Mouse (Mus musculus) kidney, embryonic 16.5 days (tissue): ENCODE data around the gene Plekha6. TPM values are rescaled to one million over a fixed set of nuclear protein-coding genes. Genes with fewer than 3 reads are reported as not detected.

Experiments used
- ATAC-seq: fragments of 200-750 bp; cut with Nextera tagmentation; 2 replicates; pipeline ENCODE4 v1.8.0; 2017; ENCODE audit warnings: moderate TSS enrichment; ENCODE audit not compliant: low FRiP score, low TSS enrichment
- H3K27ac ChIP-seq: fragments of 300-500 bp; sonication (generic); 2 replicates; pipeline ENCODE4 v1.5.1; 2014; ENCODE audit warnings: low read length
- H3K27me3 ChIP-seq: fragments of 300-500 bp; sonication (generic); 2 replicates; pipeline ENCODE4 v1.6.1; 2014; ENCODE audit warnings: low read length, control low read depth, mixed read lengths; ENCODE audit not compliant: insufficient read depth
- H3K36me3 ChIP-seq: fragments of 300-500 bp; sonication (generic); 2 replicates; pipeline ENCODE4 v1.6.1; 2014; ENCODE audit warnings: low read length, control low read depth, mixed read lengths; ENCODE audit not compliant: insufficient read depth
- H3K4me1 ChIP-seq: fragments of 300-500 bp; sonication (generic); 2 replicates; pipeline ENCODE4 v1.6.1; 2014; ENCODE audit warnings: low read length, control low read depth, mixed read lengths; ENCODE audit not compliant: insufficient read depth
- H3K4me2 ChIP-seq: fragments of 300-500 bp; sonication (generic); replicated peaks from 2 replicates; pipeline ENCODE4 v1.6.1; 2014; ENCODE audit warnings: low read depth, low read length
- H3K4me3 ChIP-seq: fragments of 300-500 bp; sonication (generic); 2 replicates; pipeline ENCODE4 v1.5.1; 2014; ENCODE audit warnings: mild to moderate bottlenecking, low read length
- H3K9ac ChIP-seq: fragments of 300-500 bp; sonication (generic); replicated peaks from 2 replicates; pipeline ENCODE4 v1.6.1; 2014; ENCODE audit warnings: low read length
- H3K9me3 ChIP-seq: fragments of 300-500 bp; sonication (generic); 2 replicates; pipeline ENCODE4 v1.6.1; 2016; ENCODE audit warnings: low read length, control low read depth
- WGBS: fragments of 180-500 bp; shearing (Covaris S2); extraction: QIAGEN DNeasy Blood & Tissue Kit; methylation state at CpG from one replicate; pipeline ENCODE4 v1.1.7; 2014; 5-methylcytosine and 5-hydroxymethylcytosine counted together
- polyA plus RNA-seq: library from polyadenylated mRNA; unstranded; fragments of >200 nt; fragmentation: Nextera tagmentation; extraction: Ambion mirVana; gene quantifications from 2 replicates; pipeline ENCODE4 v1.2.1, GENCODE M21; 2015

Gene Plekha6
- polyA plus RNA-seq, 1 experiment from 2014 or later = 9.7 TPM

- 35% methylated on average over 5 of the region's 5 CpGs for WGBS
- peaks cover 61% of the 10 kb centered on the region for H3K4me1 ChIP-seq
- H3K9me3 ChIP-seq = no peaks in the 10 kb centered on the region
- H3K4me3 ChIP-seq = no peak overlapping the region
- H3K4me2 ChIP-seq = no peak overlapping the region; the same call in 1 of the 2 replicates
- peak overlapping the region; percentile 77 for H3K27ac ChIP-seq
- no peak for ATAC-seq
- 0 out of 2 replicates have a peak overlapping the region, but pooled peaks have one; percentile 19 for H3K9ac ChIP-seq
- H3K36me3 ChIP-seq = no peaks in the 10 kb centered on the region
- no peaks in the 10 kb centered on the region for H3K27me3 ChIP-seq
Measured at GRCm38 (mm10) chr1:133255776-133256175, 91.8 kb downstream of the Plekha6 start.

- H3K27me3 ChIP-seq = no peaks in the 10 kb centered on the region
- no peaks in the 10 kb centered on the region for H3K9me3 ChIP-seq
- WGBS = 76% methylated on average over 8 of the region's 8 CpGs
- no peaks in the 10 kb centered on the region for H3K36me3 ChIP-seq
- H3K27ac ChIP-seq = peak overlapping the region; percentile 59; the same call in 1 of the 2 replicates
- ATAC-seq = no peak
- no peak overlapping the region for H3K9ac ChIP-seq
- no peak overlapping the region for H3K4me2 ChIP-seq
- H3K4me1 ChIP-seq = peaks cover 56% of the 10 kb centered on the region
- no peak overlapping the region for H3K4me3 ChIP-seq
Measured at GRCm38 (mm10) chr1:133256347-133256746, 92.3 kb downstream of the Plekha6 start.

GRCm38 (mm10) chr1:133258694-133259093 lies 94.7 kb downstream of the Plekha6 start:
- H3K4me3 ChIP-seq = no peak overlapping the region
- H3K4me2 ChIP-seq = no peak overlapping the region
- no peak for ATAC-seq
- no peaks in the 10 kb centered on the region for H3K27me3 ChIP-seq
- no peak overlapping the region for H3K27ac ChIP-seq
- H3K9ac ChIP-seq = no peak overlapping the region
- peaks cover 34% of the 10 kb centered on the region for H3K4me1 ChIP-seq
- H3K9me3 ChIP-seq = no peaks in the 10 kb centered on the region
- WGBS = 74% methylated on average over 6 of the region's 6 CpGs
- no peaks in the 10 kb centered on the region for H3K36me3 ChIP-seq

- Histone ChIP-seq H3K36me3 (no peaks in the 10 kb centered on the region), H3K4me3 (no peak overlapping the region), H3K4me2 (no peak overlapping the region), H3K9ac (no peak overlapping the region), H3K9me3 (no peaks in the 10 kb centered on the region), H3K27me3 (no peaks in the 10 kb centered on the region), H3K4me1 (peaks cover 17% of the 10 kb centered on the region; the same call in 1 of the 2 replicates), H3K27ac (no peak overlapping the region)
- ATAC-seq = no peak
- 87% methylated on average over 6 of the region's 6 CpGs for WGBS
Measured at GRCm38 (mm10) chr1:133262628-133263027, 98.6 kb downstream of the Plekha6 start.

GRCm38 (mm10) chr1:133263134-133263533 lies 99.1 kb downstream of the Plekha6 start:
- Histone ChIP-seq H3K4me2 (no peak overlapping the region), H3K27ac (no peak overlapping the region), H3K4me1 (peaks cover 14% of the 10 kb centered on the region; the same call in 1 of the 2 replicates), H3K27me3 (no peaks in the 10 kb centered on the region), H3K36me3 (no peaks in the 10 kb centered on the region), H3K4me3 (no peak overlapping the region), H3K9ac (no peak overlapping the region), H3K9me3 (no peaks in the 10 kb centered on the region)
- ATAC-seq = no peak
- WGBS = 91% methylated on average over 7 of the region's 7 CpGs

GRCm38 (mm10) chr1:133264367-133264766 lies 100.4 kb downstream of the Plekha6 start:
- Histone ChIP-seq H3K27ac (no peak overlapping the region), H3K36me3 (no peaks in the 10 kb centered on the region), H3K27me3 (no peaks in the 10 kb centered on the region), H3K4me2 (no peak overlapping the region), H3K9me3 (no peaks in the 10 kb centered on the region), H3K4me3 (no peak overlapping the region), H3K9ac (no peak overlapping the region), H3K4me1 (peaks cover 10% of the 10 kb centered on the region; the same call in 1 of the 2 replicates)
- no peak for ATAC-seq
- WGBS = 59% methylated on average over 12 of the region's 12 CpGs

DNA sequence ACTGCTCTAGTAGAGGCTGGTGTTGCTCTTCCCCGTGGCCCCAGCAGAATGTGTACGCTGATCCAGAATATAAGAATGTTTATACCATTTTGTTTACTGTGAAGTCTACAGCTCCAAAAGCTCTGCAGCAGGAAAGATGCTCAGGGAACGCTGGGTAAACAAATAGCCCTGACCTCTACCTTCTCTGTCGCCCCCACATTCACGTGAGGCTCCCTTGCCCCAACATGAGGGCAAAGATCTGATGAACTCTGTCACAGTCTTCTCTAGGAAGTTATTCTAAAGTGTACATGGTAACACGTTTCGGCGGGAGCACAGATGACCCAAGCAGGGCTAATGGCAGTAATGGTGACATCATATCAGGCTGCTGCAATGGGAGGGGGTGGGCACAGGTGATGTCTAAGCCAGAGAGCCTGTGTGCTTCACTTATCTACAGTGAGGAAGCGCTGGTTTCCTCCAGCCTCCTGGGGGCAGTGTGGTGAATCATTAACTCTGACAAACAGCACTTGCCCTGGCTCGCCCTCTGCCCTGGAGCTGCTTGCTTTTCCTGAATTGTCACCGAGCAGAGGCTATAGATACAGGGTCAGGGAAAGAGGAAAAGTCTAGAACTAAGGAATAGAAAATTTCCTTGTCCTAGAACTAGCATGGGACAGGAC lies 101.2 kb downstream of the Plekha6 start:
- peak; percentile 81 for ATAC-seq
- Histone ChIP-seq H3K9me3 (no peaks in the 10 kb centered on the region), H3K9ac (no peak overlapping the region), H3K4me2 (no peak overlapping the region), H3K4me1 (peaks cover 10% of the 10 kb centered on the region; the same call in 1 of the 2 replicates), H3K4me3 (no peak overlapping the region), H3K27me3 (no peaks in the 10 kb centered on the region), H3K27ac (no peak overlapping the region), H3K36me3 (no peaks in the 10 kb centered on the region)
- WGBS = 34% methylated on average over 11 of the region's 11 CpGs

DNA sequence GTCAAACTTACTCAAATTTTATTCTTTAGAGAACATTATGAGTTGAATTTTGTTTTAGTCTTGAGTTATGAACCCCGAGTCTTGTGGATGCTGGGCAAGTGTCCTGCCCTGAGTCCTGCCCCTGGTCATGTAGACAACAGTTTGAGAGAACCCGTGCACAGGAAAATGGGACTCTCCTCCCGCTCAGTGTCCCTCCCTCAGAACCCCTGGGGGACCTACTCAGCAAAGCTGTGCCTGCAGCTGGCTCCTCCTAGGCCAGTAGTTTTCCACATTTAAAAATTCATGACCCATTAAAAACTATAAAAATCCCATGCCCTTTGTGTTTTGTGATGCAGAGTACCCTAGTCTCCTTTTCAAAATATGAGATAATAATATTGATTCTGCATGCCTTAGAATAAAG lies 103.1 kb downstream of the Plekha6 start:
- H3K9ac ChIP-seq = no peak overlapping the region
- H3K27me3 ChIP-seq = no peaks in the 10 kb centered on the region
- H3K36me3 ChIP-seq = no peaks in the 10 kb centered on the region
- H3K4me1 ChIP-seq = peaks cover 10% of the 10 kb centered on the region; the same call in 1 of the 2 replicates
- H3K9me3 ChIP-seq = no peaks in the 10 kb centered on the region
- H3K27ac ChIP-seq = no peak overlapping the region
- 58% methylated on average over 3 of the region's 3 CpGs for WGBS
- H3K4me3 ChIP-seq = no peak overlapping the region
- ATAC-seq = no peak
- no peak overlapping the region for H3K4me2 ChIP-seq

- no peak for ATAC-seq
- H3K27ac ChIP-seq = no peak overlapping the region
- H3K4me2 ChIP-seq = no peak overlapping the region
- H3K9ac ChIP-seq = no peak overlapping the region
- H3K4me1 ChIP-seq = peaks cover 10% of the 10 kb centered on the region; the same call in 1 of the 2 replicates
- H3K4me3 ChIP-seq = no peak overlapping the region
- H3K27me3 ChIP-seq = no peaks in the 10 kb centered on the region
- H3K9me3 ChIP-seq = no peaks in the 10 kb centered on the region
- H3K36me3 ChIP-seq = no peaks in the 10 kb centered on the region
- WGBS = 31% methylated on average over 10 of the region's 10 CpGs
Measured at GRCm38 (mm10) chr1:133267813-133268492, 103.9 kb downstream of the Plekha6 start.

DNA sequence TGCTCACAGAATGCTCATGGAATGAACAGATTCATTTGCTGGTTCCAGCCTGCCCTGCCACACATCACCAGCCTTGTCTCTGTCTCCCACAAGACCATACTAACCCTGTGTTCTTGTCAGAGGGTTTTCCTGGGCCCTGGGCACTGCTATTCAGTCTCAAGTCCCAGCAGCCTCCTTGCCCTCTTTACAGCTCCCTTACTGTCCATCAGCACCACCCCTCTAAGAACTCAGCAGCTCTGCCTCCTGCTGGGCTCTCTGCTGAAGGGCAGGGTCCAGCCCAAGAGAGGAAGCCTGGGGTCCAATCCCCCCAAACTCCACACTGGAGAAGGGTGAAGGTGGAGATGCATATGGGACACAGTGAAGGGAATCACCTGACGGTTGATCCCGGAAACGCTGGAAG lies 104.5 kb downstream of the Plekha6 start:
- Histone ChIP-seq H3K4me3 (no peak overlapping the region), H3K27me3 (no peaks in the 10 kb centered on the region), H3K27ac (no peak overlapping the region), H3K4me2 (no peak overlapping the region), H3K9ac (no peak overlapping the region), H3K36me3 (no peaks in the 10 kb centered on the region), H3K4me1 (peaks cover 10% of the 10 kb centered on the region; the same call in 1 of the 2 replicates), H3K9me3 (no peaks in the 10 kb centered on the region)
- ATAC-seq = no peak
- WGBS = 67% methylated on average over 3 of the region's 3 CpGs
